Mouse (Mus musculus) heart, adult 11 months (tissue): ENCODE results near the gene Kctd2.
A peak's percentile ranks its signal among the peaks of the same experiment; 100 is the strongest.

ENCODE experiments used
- DNase-seq: peaks from one replicate; pipeline ENCODE4 v3.0.0; 2022

Kctd2 gene

DNA sequence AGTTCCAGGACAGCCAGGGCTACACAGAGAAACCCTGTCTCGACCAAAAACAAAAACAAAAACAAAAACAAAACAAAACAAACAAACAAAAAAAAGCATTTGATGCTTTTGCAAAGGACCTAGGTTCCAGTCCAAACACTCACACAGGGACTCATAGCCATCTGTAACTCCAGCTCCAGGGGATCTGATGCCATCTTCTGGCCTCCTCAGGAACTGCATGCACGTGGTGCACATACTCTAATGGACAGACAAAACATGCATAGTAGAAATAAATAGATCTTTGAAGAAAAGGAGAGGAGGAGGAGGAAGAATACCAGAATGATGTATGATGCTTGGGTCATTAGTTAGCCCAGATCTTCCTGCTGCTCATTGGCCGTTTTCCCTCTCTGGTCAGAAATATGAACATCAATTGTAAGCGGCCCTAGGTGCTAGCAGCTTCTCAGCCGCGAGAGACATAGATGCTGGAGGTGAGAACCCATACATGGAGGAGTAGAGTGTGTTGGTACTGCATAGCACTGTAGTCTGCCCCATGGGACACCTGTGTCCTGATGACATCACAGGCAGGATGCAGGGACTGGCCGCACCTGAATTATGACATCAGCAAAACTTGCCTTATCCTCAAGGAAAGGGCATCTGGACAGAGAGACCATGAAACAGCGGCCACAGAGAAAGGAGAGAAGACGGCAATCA, 20.1 kb downstream of the Kctd2 start, which contains the start of gene Trim80:
Trim80 (plus strand) TSS at position 640 of the 690 bp plus-strand sequence.
- DNase-seq, result no peak

DNA sequence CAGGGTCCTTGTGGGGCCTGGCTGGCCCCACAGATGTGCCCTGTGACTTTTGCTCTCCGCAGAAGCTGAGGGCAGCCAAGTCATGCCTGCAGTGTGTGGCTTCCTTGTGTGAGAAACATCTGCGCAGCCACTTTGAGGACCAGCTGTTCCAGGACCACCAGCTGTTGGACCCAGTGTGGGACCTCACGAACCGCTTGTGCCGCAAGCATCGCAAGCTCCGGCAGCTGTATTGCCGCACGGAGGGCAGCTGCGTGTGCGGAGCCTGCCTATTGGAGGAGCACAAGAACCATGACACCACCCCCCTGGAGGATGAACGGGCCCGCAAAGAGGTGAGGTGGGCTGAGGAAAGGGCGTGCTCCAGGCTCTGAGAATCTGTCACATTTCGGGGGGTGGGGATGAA, 21.5 kb downstream of the Kctd2 start:
- DNase-seq, result no peak

DNA sequence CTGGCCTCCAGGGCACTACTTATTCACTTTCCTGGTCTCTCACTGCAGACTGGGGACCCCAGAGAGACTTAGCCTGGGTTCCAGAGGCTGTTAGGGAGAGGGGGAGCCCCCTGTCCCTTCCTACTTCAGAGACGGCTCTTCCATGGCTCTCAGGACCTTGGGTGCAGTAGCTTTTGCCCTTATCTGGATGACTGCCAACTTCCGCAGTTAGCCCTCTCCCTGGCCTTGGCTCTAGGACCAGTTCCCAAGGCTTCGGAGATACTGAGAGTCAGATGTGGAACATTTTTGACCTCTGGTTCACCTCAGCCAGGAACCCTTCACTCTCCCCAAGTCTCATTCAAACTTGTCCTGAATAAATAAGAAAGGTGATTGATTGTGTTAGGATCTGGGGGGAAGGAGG, 27.0 kb downstream of the Kctd2 start:
- peak; percentile 94 for DNase-seq

DNA sequence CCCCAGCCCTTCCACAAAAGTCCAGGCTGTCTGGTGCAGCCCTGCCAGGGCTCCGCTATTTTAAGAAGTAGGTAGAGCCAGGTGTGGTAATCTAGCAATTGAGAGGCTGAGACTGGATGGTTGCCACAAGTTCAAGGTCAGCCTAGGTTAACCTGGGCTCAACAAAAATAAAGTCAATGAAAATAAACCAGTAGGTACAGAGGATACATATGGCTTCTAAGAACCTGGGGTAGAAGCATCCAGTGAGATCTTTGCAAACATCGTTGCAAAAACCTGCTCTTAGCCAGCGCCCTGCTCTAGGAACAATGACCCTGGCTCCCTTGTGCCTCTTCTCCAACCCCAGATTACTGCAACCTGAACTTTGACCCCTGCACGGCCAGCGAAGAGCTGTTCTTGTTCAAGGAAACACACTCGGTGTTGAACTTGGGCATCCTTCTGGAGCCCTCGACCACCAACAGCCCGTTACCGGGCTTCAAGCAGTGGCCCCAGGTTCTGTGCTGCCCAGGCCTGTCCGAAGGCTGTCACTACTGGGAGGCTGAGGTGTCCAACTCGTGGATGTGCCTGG, 27.5 kb downstream of the Kctd2 start:
- no peak for DNase-seq

DNA sequence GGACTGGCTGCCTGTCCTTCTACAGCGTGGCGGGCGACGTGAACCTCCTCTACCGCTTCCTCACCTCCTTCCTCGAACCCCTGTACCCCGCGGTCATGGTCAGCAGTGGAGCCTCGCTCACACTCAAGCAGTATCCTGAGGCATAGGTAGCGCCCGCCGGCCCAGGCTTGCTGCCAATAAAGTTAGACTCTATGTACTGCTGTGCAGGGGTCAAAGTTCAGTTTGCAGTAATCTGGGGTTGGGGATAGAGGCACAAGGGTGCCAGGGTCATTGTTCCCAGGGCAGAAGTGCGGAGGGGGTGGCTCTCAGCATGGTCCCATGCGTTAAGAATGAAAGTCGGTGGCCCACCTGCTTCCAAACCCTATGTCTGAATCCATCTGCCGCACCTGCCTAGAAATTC, 28.1 kb downstream of the Kctd2 start:
- DNase-seq, result no peak

DNA sequence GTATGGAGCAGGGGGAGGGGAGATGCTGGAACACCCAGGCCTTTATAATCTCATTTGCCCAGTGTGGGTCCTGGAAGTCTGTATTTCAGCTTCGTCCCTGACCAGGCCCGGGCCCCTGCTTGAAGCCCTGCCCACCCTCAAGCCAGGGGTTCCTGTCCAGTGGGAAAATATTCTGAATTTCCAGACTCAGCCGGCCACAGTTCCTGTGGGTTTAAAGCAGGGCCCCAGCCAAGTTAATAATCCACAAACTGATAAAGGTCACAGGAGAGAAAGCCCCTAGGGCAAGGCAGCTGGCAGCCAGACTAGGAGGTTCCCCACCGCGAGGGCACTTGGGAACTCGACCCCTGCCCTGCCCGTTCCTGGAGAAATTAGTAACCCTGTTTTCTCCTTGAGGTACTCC, 29.1 kb downstream of the Kctd2 start:
- DNase-seq, result peak; percentile 87

DNA sequence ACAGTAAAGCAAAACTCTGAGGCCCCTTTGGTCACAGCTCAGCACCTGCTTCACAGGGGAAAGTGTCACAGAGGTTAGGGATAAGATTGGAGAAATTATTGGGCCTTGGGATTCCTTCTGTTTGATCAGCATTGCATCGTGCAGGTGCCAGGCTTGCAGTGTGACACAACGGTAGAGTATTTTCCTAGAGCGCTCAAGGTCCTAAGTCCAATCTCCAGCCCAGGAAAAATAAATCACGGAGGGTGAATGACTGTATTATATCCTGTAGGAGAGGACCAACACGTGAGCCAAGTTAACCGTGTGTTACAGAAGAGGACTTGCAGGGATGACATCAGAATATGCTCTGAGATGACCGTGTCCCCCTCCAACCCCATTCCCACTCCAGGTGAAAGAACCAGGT, 30.2 kb downstream of the Kctd2 start:
- DNase-seq, result no peak

DNA sequence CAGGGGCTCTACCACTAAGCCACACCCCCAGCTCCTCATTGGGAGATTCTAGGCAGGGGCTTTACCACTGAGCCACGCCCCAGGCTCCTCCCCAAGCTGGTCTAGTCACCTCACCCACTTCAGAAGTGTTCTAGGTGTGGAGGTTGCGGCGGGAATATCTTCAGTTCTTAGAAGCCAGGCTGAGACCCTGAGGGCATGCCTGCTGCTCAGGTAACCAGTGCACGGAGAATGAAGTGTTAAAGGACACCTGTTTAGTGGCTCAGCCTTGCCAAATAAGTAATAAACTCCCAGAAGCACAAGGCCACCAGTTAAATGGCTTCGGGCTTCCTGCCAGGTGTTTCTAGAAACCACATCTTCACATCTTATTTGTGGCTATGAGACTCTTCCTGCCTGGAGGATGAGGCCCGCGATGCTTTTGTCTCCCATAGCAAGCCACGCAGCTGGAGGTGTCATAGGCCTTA, 31.9 kb downstream of the Kctd2 start:
- peak; percentile 65 for DNase-seq

DNA sequence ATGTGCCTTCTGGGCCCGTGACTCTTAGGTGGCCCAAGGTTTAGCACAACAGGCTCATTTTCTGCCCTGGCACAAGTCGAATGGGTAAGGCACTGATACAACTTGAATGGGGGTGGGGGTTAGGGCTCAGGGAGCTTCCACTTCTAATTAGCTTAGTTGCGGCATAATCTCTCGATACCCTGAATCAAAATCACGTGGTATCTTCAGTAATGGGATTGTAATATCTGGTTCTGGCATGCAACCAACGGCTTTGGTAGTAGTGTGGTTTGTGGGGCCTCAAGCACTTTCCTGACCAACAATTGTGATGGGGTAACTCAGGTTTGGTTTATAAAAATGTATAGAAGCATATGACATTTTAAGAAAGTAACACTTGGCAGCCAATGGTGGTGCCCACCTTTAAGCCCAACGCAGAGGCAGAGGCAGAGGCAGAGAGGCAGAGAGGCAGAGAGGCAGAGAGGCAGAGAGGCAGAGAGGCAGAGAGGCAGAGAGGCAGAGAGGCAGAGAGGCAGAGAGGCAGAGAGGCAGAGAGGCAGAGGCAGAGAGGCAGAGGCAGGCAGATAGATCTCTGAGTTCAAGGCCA, 32.4 kb downstream of the Kctd2 start:
- no peak for DNase-seq

DNA sequence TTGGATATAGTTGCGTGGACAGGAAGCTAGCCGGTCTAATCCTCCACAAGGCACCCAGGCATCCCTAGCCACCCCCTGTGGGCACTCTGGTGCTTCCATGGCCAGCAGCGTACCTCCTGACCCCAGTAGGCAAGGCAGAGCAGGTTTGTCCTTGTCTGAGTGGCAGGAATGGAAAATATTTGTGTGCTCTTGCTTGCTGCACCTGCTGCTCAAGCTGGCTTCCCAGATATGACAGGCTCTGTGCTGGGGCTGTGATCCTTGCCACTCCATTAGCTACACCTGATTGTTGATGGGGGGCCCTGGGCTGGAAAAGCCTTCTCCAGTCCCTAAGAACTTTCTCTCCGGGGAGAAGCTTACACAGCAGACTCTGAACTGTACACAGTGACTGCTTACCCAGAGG, 33.4 kb downstream of the Kctd2 start:
- no peak for DNase-seq

DNA sequence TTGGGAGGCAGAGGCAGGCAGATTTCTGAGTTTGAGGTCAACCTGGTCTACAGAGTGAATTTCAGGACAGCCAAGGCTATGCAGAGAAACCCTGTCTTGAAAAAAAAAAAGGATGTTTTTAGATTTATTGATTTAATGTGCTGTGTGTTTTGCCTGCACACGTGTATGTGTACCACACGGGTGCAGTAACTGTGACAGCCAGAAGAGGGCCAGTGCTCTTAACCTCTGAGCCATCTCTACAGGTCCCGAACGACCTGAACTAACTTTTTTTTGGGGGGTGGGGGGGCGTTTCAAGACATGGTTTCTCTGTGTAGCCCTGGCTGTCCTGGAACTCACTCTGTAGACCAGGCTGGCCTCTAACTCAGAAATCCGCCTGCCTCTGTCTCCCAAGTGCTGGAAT, 34.9 kb downstream of the Kctd2 start:
- DNase-seq, result peak; percentile 49

DNA sequence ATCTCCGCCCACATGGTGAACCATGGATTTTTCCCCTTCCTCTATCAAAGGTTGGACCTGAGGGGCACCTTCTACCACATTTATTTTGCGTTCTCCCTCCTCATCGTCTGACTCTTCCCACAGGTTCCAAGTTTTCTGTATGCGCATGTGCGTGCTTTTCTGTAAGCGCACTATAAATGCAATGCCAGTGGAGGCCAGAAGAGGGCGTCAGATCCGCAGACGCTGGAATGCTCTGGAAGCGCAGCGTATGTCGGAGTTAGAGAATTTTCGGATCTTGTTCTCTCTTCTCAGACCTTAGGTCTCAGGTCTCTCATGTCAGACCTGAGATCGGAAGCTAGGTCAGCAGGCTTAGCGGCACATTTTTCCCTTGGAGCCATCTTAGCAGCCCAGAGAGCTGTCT, 35.7 kb downstream of the Kctd2 start:
- DNase-seq, result peak; percentile 68

DNA sequence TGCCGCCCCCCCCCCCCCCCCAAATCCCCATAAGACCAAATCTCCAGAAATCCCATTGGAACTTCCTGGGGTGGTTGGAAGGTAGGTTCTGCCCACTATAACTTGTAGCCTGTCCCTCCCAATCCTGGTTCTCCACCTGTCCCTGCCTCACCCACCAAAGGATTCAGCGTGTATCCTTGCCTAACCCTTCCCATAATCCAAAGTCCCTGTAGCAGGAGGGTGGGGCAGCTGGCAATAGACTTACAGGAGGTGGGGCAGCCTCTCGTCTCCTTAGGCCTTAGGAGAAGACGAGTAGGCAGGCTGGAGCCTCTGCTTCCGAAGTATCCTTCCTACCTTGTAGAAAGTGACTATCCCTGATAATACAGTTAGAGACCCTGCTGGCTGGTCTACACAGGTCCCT, 36.3 kb downstream of the Kctd2 start:
- peak; percentile 70 for DNase-seq

DNA sequence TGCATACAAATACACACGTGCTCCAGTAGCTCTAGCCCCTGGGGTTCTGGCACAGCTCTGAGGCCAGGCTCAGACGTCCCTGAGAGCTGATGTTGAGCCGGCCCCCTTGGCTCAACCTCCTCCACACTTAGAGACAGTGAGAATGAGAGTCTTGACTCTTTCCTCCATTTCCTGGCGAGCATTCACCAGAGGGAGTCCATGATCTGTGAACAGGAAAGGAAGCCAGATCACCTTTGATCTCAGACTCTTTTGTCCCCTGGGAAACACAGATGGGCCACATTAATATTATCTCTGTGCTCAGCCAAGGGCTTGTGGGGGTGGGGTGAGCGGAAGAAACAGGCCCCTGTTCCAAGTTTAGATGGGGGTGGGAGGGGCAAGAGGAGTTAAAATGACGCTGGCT, 37.5 kb downstream of the Kctd2 start:
- peak; percentile 93 for DNase-seq

DNA sequence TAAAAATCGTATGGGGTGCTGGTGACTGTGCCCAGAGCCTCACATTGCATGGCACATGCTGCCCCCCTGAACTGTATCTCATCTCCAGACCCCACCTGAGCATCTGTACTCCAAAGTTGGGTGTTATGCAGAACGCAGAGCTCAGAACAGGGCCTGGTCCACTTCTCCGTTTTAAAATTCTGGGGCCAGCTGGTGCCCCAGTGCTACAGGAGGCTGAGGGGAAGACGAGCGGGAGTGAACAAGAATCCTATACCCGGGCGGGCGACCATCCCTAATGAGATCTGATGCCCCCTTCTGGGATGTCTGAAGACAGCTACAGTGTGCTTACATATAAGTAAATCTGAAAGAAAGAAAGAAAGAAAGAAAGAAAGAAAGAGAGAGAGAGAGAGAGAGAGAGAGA, 41.0 kb downstream of the Kctd2 start:
- DNase-seq, result peak; percentile 81

DNA sequence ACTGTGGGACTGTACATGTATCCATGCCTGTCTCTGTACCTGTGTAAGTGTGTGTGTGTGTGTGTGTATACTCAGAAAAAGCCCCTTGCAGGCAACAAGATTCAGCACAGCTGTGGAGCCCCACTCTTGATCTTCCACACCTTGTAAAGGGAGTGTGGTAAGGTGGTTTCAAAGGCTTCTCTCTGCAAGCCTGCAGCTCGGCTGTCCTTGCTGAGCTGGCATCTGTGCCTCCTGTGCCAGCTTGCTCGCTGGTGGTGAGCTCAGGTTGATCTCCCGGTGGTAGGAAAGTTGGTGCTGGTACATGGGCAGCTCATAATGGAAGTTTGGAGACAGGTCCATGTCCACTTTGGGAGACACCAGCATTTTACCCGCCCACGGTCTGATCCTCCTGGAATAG, 41.9 kb downstream of the Kctd2 start:
- DNase-seq, result no peak

DNA sequence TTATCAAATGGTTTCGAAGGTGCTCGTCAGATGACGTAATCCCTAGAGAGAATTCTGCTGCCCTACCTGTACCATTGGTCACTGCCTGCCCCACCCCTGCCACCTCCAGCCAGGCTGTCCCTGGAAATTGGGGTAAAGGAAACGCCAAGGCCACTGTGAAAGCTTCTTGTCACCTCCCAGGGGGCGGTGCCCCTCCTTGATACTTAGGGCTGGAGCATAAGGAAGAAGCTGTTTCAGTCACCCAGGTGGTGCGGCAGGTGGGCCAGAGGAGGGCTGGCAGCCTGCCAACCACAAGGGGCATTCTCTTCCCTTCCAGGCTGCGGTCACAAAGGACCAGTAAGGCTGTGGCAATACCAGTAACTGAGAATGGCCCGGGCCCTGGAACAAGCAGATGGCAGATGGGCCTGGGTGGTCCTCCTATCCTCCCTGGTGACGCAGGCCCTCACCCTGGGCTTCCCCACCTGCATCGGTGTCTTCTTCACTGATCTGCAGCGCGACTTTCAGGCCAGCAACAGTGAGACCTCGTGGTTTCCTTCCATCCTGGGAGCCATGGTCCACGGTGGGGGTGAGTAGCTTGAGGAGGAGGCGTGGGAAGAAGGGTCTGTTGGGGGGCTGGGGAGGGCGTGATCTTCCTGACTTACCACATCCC, 42.4 kb downstream of the Kctd2 start, which contains the start of gene Slc16a5:
Slc16a5 (plus strand) TSS at position 232 of the 649 bp plus-strand sequence.
- no peak for DNase-seq

DNA sequence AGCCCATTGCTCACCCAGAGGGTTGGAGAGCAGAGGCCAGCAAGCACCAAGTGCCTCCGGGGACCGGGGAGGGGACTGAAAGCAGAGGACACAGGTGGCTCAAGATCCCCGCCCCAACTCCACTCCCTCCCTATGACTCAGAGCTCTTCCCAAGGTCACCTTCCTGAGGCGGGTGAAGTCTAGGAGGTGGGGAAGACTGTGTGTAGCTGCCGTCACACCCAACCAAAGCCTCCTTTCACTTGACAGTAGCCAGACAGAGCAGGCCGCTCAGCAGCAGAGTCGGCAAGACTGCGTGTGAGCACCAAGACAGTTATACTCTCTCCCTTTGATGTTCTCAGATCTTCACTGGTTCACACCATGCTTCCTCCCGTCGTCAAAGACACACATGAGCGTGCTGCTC, 43.5 kb downstream of the Kctd2 start:
- no peak for DNase-seq

DNA sequence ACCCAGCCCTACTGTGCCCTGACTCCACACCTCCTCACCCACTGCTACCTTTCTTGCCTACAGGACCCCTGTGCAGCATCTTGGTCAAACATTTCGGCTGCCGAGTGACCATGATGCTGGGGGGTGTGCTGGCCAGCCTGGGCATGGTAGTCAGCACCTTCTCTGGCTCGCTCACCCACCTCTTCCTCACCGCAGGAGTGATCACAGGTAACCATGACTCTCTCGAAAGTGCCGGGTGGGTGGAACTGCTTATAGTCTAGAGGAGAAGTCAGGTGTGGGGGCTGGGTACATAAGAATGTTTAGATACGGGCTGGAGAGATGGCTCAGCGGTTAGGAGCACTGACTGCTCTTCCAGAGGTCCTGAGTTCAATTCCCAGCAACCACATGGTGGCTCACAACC, 44.9 kb downstream of the Kctd2 start:
- peak; percentile 86 for DNase-seq

DNA sequence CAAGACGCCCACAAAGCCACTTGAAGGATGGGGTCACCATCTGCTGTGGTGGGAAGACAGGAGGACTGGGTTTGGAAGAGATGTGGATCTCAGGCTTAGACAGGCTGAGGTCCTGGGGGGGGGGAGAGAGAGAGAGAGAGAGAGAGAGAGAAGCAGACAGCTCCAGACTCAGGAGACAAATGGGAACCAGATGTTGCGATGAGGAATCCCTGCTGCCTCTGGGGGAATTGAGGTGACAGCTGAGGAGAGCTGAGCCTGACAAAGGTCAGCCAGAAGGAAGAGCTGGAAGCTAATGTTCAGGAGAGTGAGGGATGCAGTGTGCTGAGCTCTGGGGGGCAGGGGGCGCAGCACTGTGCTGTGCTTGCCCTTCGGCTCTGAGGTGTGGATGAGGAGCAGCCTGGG, 47.3 kb downstream of the Kctd2 start:
- DNase-seq, result peak; percentile 82

DNA sequence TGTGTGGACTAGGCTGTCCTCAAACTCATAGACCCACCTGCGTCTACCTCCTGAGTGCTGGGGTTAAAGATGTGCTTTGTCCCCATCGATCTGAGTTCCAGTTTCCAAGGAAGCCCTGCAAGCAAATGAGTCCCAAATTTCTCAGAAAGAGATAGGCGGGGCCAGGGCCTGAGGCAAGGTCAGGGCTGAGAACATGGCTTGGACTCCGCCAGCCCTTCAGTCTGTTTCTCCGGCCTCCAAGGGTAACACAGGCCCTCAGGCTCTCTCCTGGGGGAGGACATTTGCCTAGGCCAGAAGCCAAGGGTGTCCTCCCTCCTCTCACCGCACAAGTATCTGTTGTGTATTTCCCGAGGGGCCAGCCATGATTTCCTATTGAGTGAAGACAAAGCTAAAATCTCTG, 52.3 kb downstream of the Kctd2 start:
- peak; percentile 97 for DNase-seq

DNA sequence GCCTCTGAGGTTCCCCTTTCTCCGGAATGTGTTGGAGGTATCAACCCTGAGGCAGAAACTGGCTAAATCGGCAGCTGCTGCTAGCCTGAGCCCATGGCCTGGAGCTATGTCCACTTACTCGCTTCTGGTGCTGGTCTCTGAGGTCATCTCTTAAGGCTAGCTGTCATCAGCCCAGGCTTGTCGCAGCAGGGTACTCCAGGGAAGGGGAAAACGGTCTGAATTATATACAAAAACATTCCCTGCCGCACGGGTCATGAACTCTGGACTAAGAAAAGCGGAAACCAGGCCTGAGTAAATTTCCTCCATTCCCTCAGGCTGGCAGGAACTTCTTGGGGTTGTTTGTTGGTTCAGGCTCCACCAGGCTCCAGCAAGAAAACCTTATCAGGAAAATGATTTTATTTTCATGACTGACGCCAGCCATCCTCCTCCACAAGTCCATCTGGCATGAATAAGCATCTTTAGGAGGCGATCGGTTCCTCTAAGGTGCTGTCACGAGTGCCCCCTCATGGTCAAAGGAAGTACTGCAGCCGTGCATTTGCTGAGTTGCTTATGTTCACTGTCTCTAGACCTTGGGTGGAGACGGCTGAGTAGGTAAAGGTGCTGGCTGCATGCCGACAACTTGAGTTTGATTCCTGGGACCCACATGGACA, 53.8 kb downstream of the Kctd2 start:
- DNase-seq, result peak; percentile 99

DNA sequence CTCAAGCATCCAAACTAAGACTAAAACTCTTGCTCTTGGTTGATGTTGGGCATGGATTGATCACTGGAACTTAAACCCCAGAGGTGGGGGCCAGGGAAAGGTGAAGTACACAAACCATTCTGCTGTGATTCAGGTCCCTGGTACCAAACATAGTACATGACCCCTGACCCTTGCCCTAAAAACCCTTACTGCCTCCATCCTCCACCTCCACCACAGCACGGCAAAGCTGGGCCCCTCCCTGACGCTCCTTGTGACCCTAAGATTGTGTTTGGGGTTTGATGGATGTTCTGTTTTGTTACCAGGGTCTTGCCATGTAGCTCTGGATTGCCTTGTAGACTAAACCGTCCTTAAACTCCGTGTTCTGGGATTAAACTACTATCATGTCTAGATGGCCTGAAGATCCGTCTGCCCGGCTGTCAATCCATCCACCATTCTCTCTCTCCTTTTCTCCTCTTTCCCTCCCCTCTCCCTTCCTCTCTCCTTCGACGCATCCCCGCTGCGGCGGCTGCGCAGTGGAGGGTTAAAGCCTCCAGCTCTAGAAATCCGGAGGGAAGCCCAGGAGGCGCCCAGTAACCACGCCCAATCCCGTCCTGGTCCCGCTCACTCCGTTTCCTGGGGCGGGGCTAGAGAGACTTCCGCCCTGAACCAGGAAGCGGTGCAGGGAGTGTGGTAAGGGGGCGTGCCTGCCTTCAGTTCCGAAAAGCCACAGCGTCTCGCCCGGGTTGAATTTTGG, 55.3 kb downstream of the Kctd2 start, which contains the start of gene Armc7:
Armc7 (plus strand) TSS at position 643 of the 733 bp plus-strand sequence.
- DNase-seq, result peak; percentile 100
